Mouse (Mus musculus) ES-Bruce4 (cell line): ENCODE data around the gene Trpm6. TPM values are rescaled to one million over a fixed set of nuclear protein-coding genes. Genes with fewer than 3 reads are reported as not detected.

ENCODE experiments used
- H3K27ac ChIP-seq: 2 replicates; pipeline ENCODE4 v1.5.1; 2012; ENCODE audit warnings: low read length, inconsistent platforms; ENCODE audit not compliant: insufficient read depth
- H3K27me3 ChIP-seq: 2 replicates; pipeline ENCODE4 v1.6.1; 2012; ENCODE audit warnings: mild to moderate bottlenecking, low read length, inconsistent platforms; ENCODE audit not compliant: control insufficient read depth, poor library complexity, insufficient read depth, severe bottlenecking
- H3K36me3 ChIP-seq: 2 replicates; pipeline ENCODE4 v1.6.1; 2012; ENCODE audit warnings: inconsistent platforms, mild to moderate bottlenecking, low read length, moderate library complexity; ENCODE audit not compliant: control insufficient read depth, poor library complexity, insufficient read depth, severe bottlenecking
- H3K4me1 ChIP-seq: one replicate; pipeline ENCODE4 v1.8.1; 2011; ENCODE audit warnings: low read length; ENCODE audit not compliant: control insufficient read depth, insufficient read depth
- H3K4me3 ChIP-seq: 2 replicates; pipeline ENCODE4 v1.5.1; 2011; ENCODE audit warnings: low read depth, mild to moderate bottlenecking, low read length
- H3K9ac ChIP-seq: 2 replicates; pipeline ENCODE4 v1.6.1; 2012; ENCODE audit warnings: low read depth, mild to moderate bottlenecking, inconsistent platforms; ENCODE audit not compliant: poor library complexity, severe bottlenecking
- H3K9me3 ChIP-seq: replicated peaks from 2 replicates; pipeline ENCODE4 v1.6.1; 2012; ENCODE audit warnings: mild to moderate bottlenecking, low read length, inconsistent platforms; ENCODE audit not compliant: control insufficient read depth, poor library complexity, insufficient read depth, severe bottlenecking
- CTCF ChIP-seq: IDR thresholded peaks from one replicate; pipeline ENCODE4 v1.8.1; 2011; ENCODE audit warnings: low read depth, low read length
- EP300 ChIP-seq: IDR thresholded peaks from 2 replicates; pipeline ENCODE4 v1.6.1; 2011; ENCODE audit warnings: low read depth, low read length; ENCODE audit not compliant: insufficient read depth
- POLR2A ChIP-seq: IDR thresholded peaks from one replicate; pipeline ENCODE4 v1.8.1; 2011; ENCODE audit warnings: low read length; ENCODE audit not compliant: insufficient read depth
- polyA plus RNA-seq: library from polyadenylated mRNA; stranded (reverse); fragments of >200 nt; gene quantifications from 2 replicates; pipeline ENCODE4 v1.2.4, GENCODE M21; 2011; ENCODE audit warnings: low read depth; ENCODE audit not compliant: missing spikeins, insufficient read depth, insufficient read length

Gene Trpm6
- polyA plus RNA-seq, 1 experiment, result 2.1 TPM

GRCm38 (mm10) chr19:18758269-18758668 is 8.5 kb downstream of the Trpm6 start:
- no peaks in the 10 kb centered on the region for H3K36me3 ChIP-seq
- H3K27ac ChIP-seq, result no peak overlapping the region
- no peak overlapping the region for H3K4me3 ChIP-seq
- no peak for TF ChIP-seq CTCF
- TF ChIP-seq EP300, result no peak
- TF ChIP-seq POLR2A, result no peak
- H3K4me1 ChIP-seq, result no peaks in the 10 kb centered on the region
- H3K27me3 ChIP-seq, result no peaks in the 10 kb centered on the region; the same call in 1 of the 2 replicates
- no peaks in the 10 kb centered on the region for H3K9me3 ChIP-seq
- no peak overlapping the region for H3K9ac ChIP-seq

- Histone ChIP-seq H3K27me3 (no peaks in the 10 kb centered on the region; the same call in 1 of the 2 replicates), H3K9me3 (no peaks in the 10 kb centered on the region), H3K4me3 (no peak overlapping the region), H3K4me1 (no peaks in the 10 kb centered on the region), H3K27ac (no peak overlapping the region), H3K36me3 (no peaks in the 10 kb centered on the region), H3K9ac (no peak overlapping the region)
- TF ChIP-seq CTCF (no peak), EP300 (no peak), POLR2A (no peak)
Measured at GRCm38 (mm10) chr19:18758916-18759315, 9.1 kb downstream of the Trpm6 start.

- no peaks in the 10 kb centered on the region; the same call in 1 of the 2 replicates for H3K27me3 ChIP-seq
- H3K36me3 ChIP-seq, result no peaks in the 10 kb centered on the region
- H3K9ac ChIP-seq, result no peak overlapping the region
- TF ChIP-seq EP300 (no peak), CTCF (no peak), POLR2A (no peak)
- H3K4me3 ChIP-seq, result no peak overlapping the region
- no peaks in the 10 kb centered on the region for H3K9me3 ChIP-seq
- no peak overlapping the region for H3K27ac ChIP-seq
- no peaks in the 10 kb centered on the region for H3K4me1 ChIP-seq
Measured at GRCm38 (mm10) chr19:18766399-18766798, 16.6 kb downstream of the Trpm6 start.

GRCm38 (mm10) chr19:18771048-18771447 is 21.3 kb downstream of the Trpm6 start:
- H3K4me3 ChIP-seq, result no peak overlapping the region
- TF ChIP-seq EP300, result no peak
- H3K4me1 ChIP-seq, result no peaks in the 10 kb centered on the region
- H3K27me3 ChIP-seq, result no peaks in the 10 kb centered on the region; the same call in 1 of the 2 replicates
- H3K9ac ChIP-seq, result no peak overlapping the region
- no peaks in the 10 kb centered on the region for H3K9me3 ChIP-seq
- no peak overlapping the region for H3K27ac ChIP-seq
- no peaks in the 10 kb centered on the region for H3K36me3 ChIP-seq

- Histone ChIP-seq H3K4me1 (no peaks in the 10 kb centered on the region), H3K4me3 (no peak overlapping the region), H3K9me3 (no peaks in the 10 kb centered on the region), H3K9ac (no peak overlapping the region), H3K27ac (no peak overlapping the region), H3K27me3 (no peaks in the 10 kb centered on the region; the same call in 1 of the 2 replicates), H3K36me3 (no peaks in the 10 kb centered on the region)
- no peak for TF ChIP-seq EP300
- no peak for TF ChIP-seq CTCF
- TF ChIP-seq POLR2A, result no peak
Measured at GRCm38 (mm10) chr19:18771561-18771960, 21.8 kb downstream of the Trpm6 start.

GRCm38 (mm10) chr19:18772888-18773488 is 23.2 kb downstream of the Trpm6 start:
- H3K36me3 ChIP-seq, result no peaks in the 10 kb centered on the region
- TF ChIP-seq POLR2A (no peak), CTCF (no peak), EP300 (no peak)

More at GRCm38 (mm10) chr19:18772888-18773488, 23.2 kb downstream of the Trpm6 start:
- Histone ChIP-seq H3K27me3 (no peaks in the 10 kb centered on the region; the same call in 1 of the 2 replicates), H3K4me3 (no peak overlapping the region), H3K9ac (no peak overlapping the region), H3K4me1 (no peaks in the 10 kb centered on the region), H3K27ac (no peak overlapping the region), H3K9me3 (no peaks in the 10 kb centered on the region)
